Mouse (Mus musculus) kidney, embryonic 16.5 days (tissue): ENCODE results near the gene Creg2. TPM values are rescaled to one million over a fixed set of nuclear protein-coding genes. Genes with fewer than 3 reads are reported as not detected.

ENCODE experiments used
- ATAC-seq: fragments of 200-750 bp; cut with Nextera tagmentation; 2 replicates; pipeline ENCODE4 v1.8.0; 2017; ENCODE audit warnings: moderate TSS enrichment; ENCODE audit not compliant: low FRiP score, low TSS enrichment
- H3K27ac ChIP-seq: fragments of 300-500 bp; sonication (generic); 2 replicates; pipeline ENCODE4 v1.5.1; 2014; ENCODE audit warnings: low read length
- H3K27me3 ChIP-seq: fragments of 300-500 bp; sonication (generic); 2 replicates; pipeline ENCODE4 v1.6.1; 2014; ENCODE audit warnings: low read length, control low read depth, mixed read lengths; ENCODE audit not compliant: insufficient read depth
- H3K36me3 ChIP-seq: fragments of 300-500 bp; sonication (generic); 2 replicates; pipeline ENCODE4 v1.6.1; 2014; ENCODE audit warnings: low read length, control low read depth, mixed read lengths; ENCODE audit not compliant: insufficient read depth
- H3K4me1 ChIP-seq: fragments of 300-500 bp; sonication (generic); 2 replicates; pipeline ENCODE4 v1.6.1; 2014; ENCODE audit warnings: low read length, control low read depth, mixed read lengths; ENCODE audit not compliant: insufficient read depth
- H3K4me2 ChIP-seq: fragments of 300-500 bp; sonication (generic); replicated peaks from 2 replicates; pipeline ENCODE4 v1.6.1; 2014; ENCODE audit warnings: low read depth, low read length
- H3K4me3 ChIP-seq: fragments of 300-500 bp; sonication (generic); 2 replicates; pipeline ENCODE4 v1.5.1; 2014; ENCODE audit warnings: mild to moderate bottlenecking, low read length
- H3K9ac ChIP-seq: fragments of 300-500 bp; sonication (generic); replicated peaks from 2 replicates; pipeline ENCODE4 v1.6.1; 2014; ENCODE audit warnings: low read length
- H3K9me3 ChIP-seq: fragments of 300-500 bp; sonication (generic); 2 replicates; pipeline ENCODE4 v1.6.1; 2016; ENCODE audit warnings: low read length, control low read depth
- WGBS: fragments of 180-500 bp; shearing (Covaris S2); extraction: QIAGEN DNeasy Blood & Tissue Kit; methylation state at CpG from one replicate; pipeline ENCODE4 v1.1.7; 2014; 5-methylcytosine and 5-hydroxymethylcytosine counted together
- polyA plus RNA-seq: library from polyadenylated mRNA; unstranded; fragments of >200 nt; fragmentation: Nextera tagmentation; extraction: Ambion mirVana; gene quantifications from 2 replicates; pipeline ENCODE4 v1.2.1, GENCODE M21; 2015

Creg2 gene
- polyA plus RNA-seq, 1 experiment from 2014 or later: 0.04 TPM

DNA sequence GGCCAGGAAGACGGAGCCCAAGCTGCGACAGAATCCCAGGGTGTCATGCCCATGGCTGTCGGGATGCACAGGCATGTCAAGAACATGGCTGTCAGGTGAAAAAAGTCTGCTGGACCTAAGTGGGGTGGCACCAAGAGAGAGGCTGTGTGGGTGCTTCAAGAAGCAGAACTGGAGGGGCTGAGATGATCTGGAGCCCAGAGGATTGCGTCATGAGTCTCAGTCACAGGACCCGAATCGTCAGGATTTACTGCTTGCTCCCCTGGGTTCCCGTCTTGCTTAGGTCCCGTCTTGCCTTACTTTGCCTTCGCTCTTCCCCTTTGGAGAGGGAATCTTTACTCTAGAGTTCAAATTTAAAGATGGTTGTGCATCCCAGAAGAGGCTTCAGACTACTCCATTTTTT, 68.1 kb downstream of the Creg2 start:
- no peaks in the 10 kb centered on the region for H3K36me3 ChIP-seq
- 80% methylated on average over 9 of the region's 9 CpGs for WGBS
- ATAC-seq: no peak

DNA sequence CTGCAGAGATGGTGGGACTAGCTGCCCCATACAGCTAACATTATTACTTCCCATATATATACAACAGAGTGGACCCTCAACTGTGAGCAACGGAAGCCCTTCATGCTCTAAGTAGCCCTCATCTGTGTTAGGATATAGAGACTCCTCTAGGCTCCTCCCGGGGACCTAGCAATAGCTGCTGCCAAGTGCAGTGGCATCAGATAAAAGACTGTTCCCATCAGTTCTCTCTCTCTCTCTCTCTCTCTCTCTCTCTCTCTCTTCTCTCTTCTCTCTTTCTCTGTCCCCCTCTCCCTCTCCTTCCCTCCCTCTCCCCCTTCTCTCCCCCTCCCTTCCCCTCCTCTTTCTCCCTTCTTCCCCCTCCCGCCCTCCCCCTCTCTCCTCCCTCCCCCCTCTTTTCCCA, 70.1 kb downstream of the Creg2 start:
- Histone ChIP-seq H3K9ac (no peak overlapping the region), H3K4me1 (peaks cover 8% of the 10 kb centered on the region), H3K27ac (no peak overlapping the region), H3K4me2 (no peak overlapping the region), H3K4me3 (no peak overlapping the region), H3K9me3 (no peaks in the 10 kb centered on the region), H3K27me3 (no peaks in the 10 kb centered on the region), H3K36me3 (no peaks in the 10 kb centered on the region)
- 79% methylated on average over 2 of the region's 3 CpGs for WGBS
- ATAC-seq: no peak

More for the DNA sequence above, 68.1 kb downstream of the Creg2 start:
- Histone ChIP-seq H3K27me3 (no peaks in the 10 kb centered on the region), H3K4me3 (no peak overlapping the region), H3K9me3 (no peaks in the 10 kb centered on the region), H3K9ac (no peak overlapping the region), H3K4me2 (no peak overlapping the region), H3K4me1 (0 out of 2 replicates have a peak, but pooled peaks cover under 1% of the 10 kb centered on the region), H3K27ac (no peak overlapping the region)

DNA sequence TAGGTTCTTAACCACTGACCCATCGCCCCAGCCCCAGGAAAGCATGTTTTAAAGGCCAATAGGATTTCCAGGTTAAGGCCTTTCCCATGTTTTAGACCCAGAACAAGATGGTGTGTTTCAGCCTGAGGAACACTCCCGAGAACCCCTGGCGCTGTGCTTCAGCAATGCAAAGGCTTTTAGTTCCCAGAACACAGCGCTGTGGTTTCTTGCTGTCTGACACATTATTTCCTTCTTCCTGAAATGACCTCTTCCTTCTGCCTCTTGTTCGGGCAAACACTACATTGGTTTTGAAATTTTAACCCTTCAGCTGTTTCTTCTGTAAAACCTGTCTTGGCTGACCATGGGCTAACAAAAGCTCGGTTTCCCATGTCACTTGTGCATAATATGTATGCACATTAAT, 72.1 kb downstream of the Creg2 start:
- H3K4me3 ChIP-seq: no peak overlapping the region
- no peaks in the 10 kb centered on the region for H3K9me3 ChIP-seq
- no peak for ATAC-seq
- peaks cover 23% of the 10 kb centered on the region for H3K4me1 ChIP-seq
- no peaks in the 10 kb centered on the region for H3K27me3 ChIP-seq
- WGBS: 79% methylated on average over 6 of the region's 6 CpGs
- H3K9ac ChIP-seq: no peak overlapping the region
- no peak overlapping the region for H3K27ac ChIP-seq
- H3K4me2 ChIP-seq: no peak overlapping the region
- no peaks in the 10 kb centered on the region for H3K36me3 ChIP-seq

DNA sequence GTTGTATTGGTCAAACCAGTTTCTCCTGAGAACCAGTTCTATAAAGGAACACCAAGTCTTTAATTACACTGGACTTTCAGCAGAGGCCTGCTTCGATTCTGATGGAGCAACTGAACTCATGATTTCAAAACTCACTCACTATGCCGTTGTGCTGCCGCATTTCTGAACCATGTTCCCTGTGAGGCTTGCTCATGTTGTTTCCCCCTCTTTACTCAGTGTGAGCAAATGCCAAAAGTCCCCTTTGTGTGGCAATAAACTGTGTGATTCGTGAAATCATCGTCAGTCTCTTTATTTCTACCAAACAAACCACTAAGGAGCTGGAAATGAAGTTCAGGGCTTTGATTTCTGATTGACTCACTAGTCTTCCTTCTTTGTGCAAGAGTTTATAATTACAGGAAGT, 72.8 kb downstream of the Creg2 start:
- H3K27me3 ChIP-seq: no peaks in the 10 kb centered on the region
- H3K36me3 ChIP-seq: no peaks in the 10 kb centered on the region
- no peak overlapping the region for H3K4me3 ChIP-seq
- H3K4me2 ChIP-seq: no peak overlapping the region
- no peak overlapping the region for H3K27ac ChIP-seq
- 77% methylated on average over 5 of the region's 5 CpGs for WGBS
- no peak overlapping the region for H3K9ac ChIP-seq
- no peak for ATAC-seq
- peaks cover 29% of the 10 kb centered on the region for H3K4me1 ChIP-seq
- H3K9me3 ChIP-seq: no peaks in the 10 kb centered on the region

DNA sequence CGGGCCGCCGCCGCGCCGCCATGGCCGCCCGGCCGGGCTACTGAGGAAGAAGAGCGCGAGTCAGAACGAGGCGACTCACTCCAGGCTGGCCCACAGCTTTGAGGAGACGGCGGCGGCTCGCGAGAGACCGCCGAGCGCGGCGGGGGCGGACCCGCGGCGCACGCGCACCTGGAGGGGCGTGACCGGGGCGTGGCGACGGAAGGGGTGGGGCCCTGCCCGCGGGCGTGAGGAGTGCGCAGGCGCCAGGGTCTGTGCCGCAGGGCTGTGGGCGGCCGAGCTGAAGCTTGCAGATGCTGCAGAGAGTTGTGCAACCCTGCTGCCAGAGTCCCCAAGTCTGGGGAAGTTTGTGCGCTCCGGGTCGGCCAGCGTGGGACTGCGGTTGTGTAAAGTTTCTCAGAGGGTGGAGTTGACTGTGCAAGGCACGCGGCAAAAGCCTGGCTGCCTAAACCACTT, 74.0 kb downstream of the Creg2 start, which contains the start of gene Rnf149:
TSS of gene Rnf149 (minus strand) at position 153 of the 453 bp plus-strand sequence.
- H3K4me1 ChIP-seq: peaks cover 38% of the 10 kb centered on the region
- peak within 1 kb of the TSS; percentile 97 for H3K9ac ChIP-seq
- under 1% methylated on average over 40 of the region's 49 CpGs for WGBS
- H3K36me3 ChIP-seq: no peaks in the 10 kb centered on the region
- H3K27me3 ChIP-seq: no peaks in the 10 kb centered on the region
- H3K27ac ChIP-seq: peak within 1 kb of the TSS; percentile 99
- H3K4me3 ChIP-seq: peak within 1 kb of the TSS; percentile 94
- no peaks in the 10 kb centered on the region for H3K9me3 ChIP-seq
- ATAC-seq: peak; percentile 98
- peak within 1 kb of the TSS; percentile 67 for H3K4me2 ChIP-seq

DNA sequence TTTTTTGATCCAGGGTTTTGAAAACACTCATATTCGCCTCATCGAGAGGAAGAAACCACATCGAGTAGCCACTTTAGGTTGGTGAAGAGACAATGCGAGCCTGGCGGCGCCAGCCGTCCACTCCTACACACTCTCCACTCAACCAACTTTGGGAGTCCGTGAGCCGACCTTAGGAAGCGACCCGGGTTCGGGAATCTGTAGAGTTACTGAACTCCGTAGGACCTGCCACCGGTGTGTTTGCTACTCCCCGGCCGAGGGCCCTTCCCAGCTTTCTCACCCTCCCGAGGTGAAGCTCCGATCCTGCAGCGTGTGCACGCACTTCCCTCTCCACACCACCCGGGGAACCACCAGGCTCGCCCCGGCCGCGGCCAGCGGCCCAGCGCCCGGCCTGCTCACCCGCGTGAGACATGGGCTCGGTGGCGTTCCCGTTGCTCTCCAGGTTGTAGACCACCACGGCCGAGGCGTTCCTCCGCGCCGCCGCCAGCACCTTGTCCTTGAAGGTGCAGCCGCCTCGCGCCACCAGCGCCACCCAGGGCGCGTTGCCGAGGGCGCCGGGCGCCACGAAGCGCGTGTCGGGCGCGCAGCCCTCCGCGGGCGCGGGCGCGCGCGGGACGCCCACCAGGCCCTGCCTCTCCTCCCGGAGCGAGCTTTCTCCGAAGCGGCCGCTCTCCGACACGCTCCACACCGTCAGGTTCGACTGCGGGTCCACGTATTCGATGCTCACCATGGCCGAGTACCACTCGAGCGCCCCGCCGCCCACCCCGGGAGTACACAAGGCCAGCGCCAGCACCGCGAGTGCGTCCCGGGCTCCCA, 74.6 kb downstream of the Creg2 start:
- peaks cover 41% of the 10 kb centered on the region for H3K4me1 ChIP-seq
- under 1% methylated on average over 87 of the region's 88 CpGs for WGBS
- peak overlapping the region; percentile 97 for H3K9ac ChIP-seq
- no peaks in the 10 kb centered on the region for H3K36me3 ChIP-seq
- H3K27me3 ChIP-seq: no peaks in the 10 kb centered on the region
- peak; percentile 69 for ATAC-seq
- H3K27ac ChIP-seq: peak overlapping the region; percentile 99
- H3K4me3 ChIP-seq: peak overlapping the region; percentile 94
- peak overlapping the region; percentile 67 for H3K4me2 ChIP-seq
- H3K9me3 ChIP-seq: no peaks in the 10 kb centered on the region

DNA sequence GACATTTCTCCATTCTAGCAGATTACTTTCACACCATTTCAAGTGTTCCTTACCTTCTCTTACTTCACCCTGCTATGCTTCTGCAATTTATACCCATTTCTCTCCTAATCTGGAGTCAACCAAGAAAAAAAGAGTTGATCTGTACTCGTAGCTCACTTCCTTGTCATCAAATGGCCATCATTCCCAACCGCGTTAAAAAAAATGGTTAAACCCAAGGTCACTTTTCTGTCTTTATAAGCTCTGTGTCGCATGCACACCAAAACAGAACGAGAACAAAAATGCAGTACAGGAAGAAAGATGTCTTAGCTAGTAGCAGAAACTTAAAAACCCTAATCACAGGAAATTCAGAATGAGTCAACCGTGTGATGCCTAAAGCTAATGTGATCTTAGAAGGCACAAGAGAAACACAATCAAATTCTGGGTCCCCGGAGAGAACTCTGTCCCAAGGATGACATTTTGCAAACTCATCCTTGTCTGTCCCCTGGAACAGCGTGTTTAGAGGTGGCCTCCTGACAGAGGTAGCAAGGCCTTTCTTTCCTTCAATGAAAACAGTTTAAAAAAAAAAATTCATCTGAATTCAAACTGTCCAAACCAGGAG, 75.4 kb downstream of the Creg2 start:
- no peak for ATAC-seq
- Histone ChIP-seq H3K9me3 (no peaks in the 10 kb centered on the region), H3K9ac (peak overlapping the region; percentile 97), H3K4me3 (peak overlapping the region; percentile 94), H3K27ac (peak overlapping the region; percentile 99; the same call in 1 of the 2 replicates), H3K27me3 (no peaks in the 10 kb centered on the region), H3K4me1 (peaks cover 46% of the 10 kb centered on the region), H3K4me2 (peak overlapping the region; percentile 67), H3K36me3 (no peaks in the 10 kb centered on the region)
- 7% methylated on average over 8 of the region's 8 CpGs for WGBS

DNA sequence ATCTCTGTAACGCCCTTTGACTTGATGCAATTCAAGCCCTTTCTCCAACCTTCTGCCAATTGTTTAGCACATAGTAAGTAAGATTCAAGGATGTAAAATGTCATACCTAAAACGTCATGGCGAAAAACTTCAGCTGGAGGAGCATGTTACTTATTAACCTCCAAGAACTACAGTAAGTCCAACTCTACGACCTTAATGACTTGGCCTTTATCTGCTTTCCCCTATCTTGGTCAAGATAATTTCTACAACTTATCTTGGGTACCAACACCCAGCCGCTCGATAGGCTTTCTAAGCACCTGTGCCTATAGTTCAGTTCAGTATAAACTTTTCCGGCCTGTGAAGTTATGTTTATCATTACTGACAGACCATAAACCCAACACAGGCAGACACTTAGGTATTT, 77.4 kb downstream of the Creg2 start:
- no peak overlapping the region for H3K9ac ChIP-seq
- no peaks in the 10 kb centered on the region for H3K9me3 ChIP-seq
- WGBS: 70% methylated on average over 7 of the region's 7 CpGs
- H3K36me3 ChIP-seq: no peaks in the 10 kb centered on the region
- no peaks in the 10 kb centered on the region for H3K27me3 ChIP-seq
- no peak overlapping the region for H3K27ac ChIP-seq
- ATAC-seq: no peak
- no peak overlapping the region for H3K4me3 ChIP-seq
- no peak overlapping the region for H3K4me2 ChIP-seq
- peaks cover 46% of the 10 kb centered on the region for H3K4me1 ChIP-seq

DNA sequence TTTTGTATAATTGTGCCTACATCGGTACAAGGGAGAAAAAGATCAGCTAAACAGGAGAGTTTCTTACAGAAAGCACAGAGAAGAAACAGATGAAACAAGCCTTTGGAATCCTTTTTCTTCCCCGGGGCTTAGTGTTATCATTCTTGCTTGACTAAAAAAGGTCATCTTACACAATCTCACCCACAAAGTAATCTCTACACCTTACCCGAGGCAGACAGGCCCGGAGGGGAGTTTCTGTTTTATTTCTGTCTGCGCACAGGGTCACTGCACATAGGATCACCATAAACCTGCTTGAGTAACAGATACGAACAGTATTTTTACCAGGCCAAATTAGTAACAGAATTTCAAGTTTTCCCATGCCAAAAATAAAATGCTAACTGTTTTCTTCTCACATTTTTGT, 79.6 kb downstream of the Creg2 start:
- peaks cover 38% of the 10 kb centered on the region for H3K4me1 ChIP-seq
- no peak overlapping the region for H3K4me3 ChIP-seq
- H3K36me3 ChIP-seq: no peaks in the 10 kb centered on the region
- ATAC-seq: no peak
- H3K9me3 ChIP-seq: no peaks in the 10 kb centered on the region
- no peak overlapping the region for H3K4me2 ChIP-seq
- WGBS: 34% methylated on average over 6 of the region's 6 CpGs
- H3K27ac ChIP-seq: no peak overlapping the region
- no peaks in the 10 kb centered on the region for H3K27me3 ChIP-seq
- H3K9ac ChIP-seq: no peak overlapping the region
